Comparison of ENCODE assay signal across 9 mouse cellular contexts in the genomic region with DNA sequence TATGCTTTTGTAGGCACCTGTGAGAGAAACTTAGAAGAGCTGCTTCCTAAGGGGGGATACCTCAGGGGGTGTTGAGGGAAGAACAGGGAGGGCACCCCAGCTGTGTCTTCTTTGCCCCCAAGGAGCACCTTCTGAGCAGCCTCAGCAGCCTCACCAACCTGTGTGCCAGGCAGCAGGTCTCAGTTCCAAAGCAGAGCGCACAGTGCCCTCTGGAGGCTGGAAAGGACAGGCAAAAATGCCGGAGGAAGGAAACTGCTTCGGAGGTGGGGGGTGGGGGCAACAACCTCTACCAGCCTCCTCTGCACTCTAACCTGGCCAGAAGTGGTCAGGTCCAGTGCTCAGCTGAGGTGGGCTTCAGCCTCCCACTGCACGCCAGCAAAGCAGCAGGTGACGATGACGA. TPM values are rescaled to one million over a fixed set of nuclear protein-coding genes. Genes with fewer than 3 reads are reported as not detected.
DNase-seq lines count a peak whose midpoint lies in the region; ATAC-seq and TF ChIP-seq lines count a peak whose summit lies in the region.
"Had no signal": no experiment of that assay in that cellular context is flagged by ENCODE, and none has a peak within 500 bp of the region (broad histone marks: within the 10 kb centered on the region; RNA-seq: fewer than 3 reads in every experiment).

No protein-coding gene starts in this region.

- no peak overlapping the region for H3K9ac ChIP-seq in kidney, embryonic 15.5 days
- no peak overlapping the region for H3K9ac ChIP-seq in ES-Bruce4 (ENCODE audit: low read depth, poor library complexity, severe bottlenecking)
- no peak overlapping the region for H3K9ac ChIP-seq in heart, embryonic 12.5 days
- H3K9ac ChIP-seq: embryonic facial prominence, embryonic 13.5 days; limb, embryonic 12.5 days had no signal

- H3K4me2 ChIP-seq in kidney, embryonic 15.5 days, result no peak overlapping the region
- H3K4me2 ChIP-seq in heart, embryonic 12.5 days, result no peak overlapping the region
- H3K4me2 ChIP-seq: embryonic facial prominence, embryonic 13.5 days; limb, embryonic 12.5 days had no signal

- peaks cover 3% of the 10 kb centered on the region; the same call in 1 of the 2 replicates for H3K36me3 ChIP-seq in kidney, embryonic 15.5 days
- no peaks in the 10 kb centered on the region for H3K36me3 ChIP-seq in ES-Bruce4 (ENCODE audit: control insufficient read depth, insufficient read depth, low read length, poor library complexity, severe bottlenecking)
- 0 out of 2 replicates have a peak, but pooled peaks cover 7% of the 10 kb centered on the region for H3K36me3 ChIP-seq in heart, embryonic 12.5 days

- H3K27me3 ChIP-seq in kidney, embryonic 15.5 days, result no peaks in the 10 kb centered on the region
- no peaks in the 10 kb centered on the region for H3K27me3 ChIP-seq in ES-Bruce4 (ENCODE audit: control insufficient read depth, insufficient read depth, low read length, poor library complexity, severe bottlenecking)
- H3K27me3 ChIP-seq in heart, embryonic 12.5 days (replicated peaks), result no peaks in the 10 kb centered on the region
- H3K27me3 ChIP-seq: embryonic facial prominence, embryonic 13.5 days; limb, embryonic 12.5 days had no signal

- no peak overlapping the region for H3K27ac ChIP-seq in kidney, embryonic 15.5 days
- H3K27ac ChIP-seq in ES-Bruce4 (ENCODE audit: insufficient read depth, low read length), result no peak overlapping the region
- no peak overlapping the region for H3K27ac ChIP-seq in heart, embryonic 12.5 days (ENCODE audit: poor library complexity, severe bottlenecking)
- H3K27ac ChIP-seq: embryonic facial prominence, embryonic 13.5 days; limb, embryonic 12.5 days had no signal

- no peak for TF ChIP-seq POLR2A in ES-Bruce4 (IDR thresholded peaks at IDR 0.05; ENCODE audit: insufficient read depth, low read length)

- no peaks in the 10 kb centered on the region for H3K9me3 ChIP-seq in kidney, embryonic 15.5 days (replicated peaks)
- H3K9me3 ChIP-seq in ES-Bruce4 (replicated peaks; ENCODE audit: control insufficient read depth, insufficient read depth, low read length, poor library complexity, severe bottlenecking), result no peaks in the 10 kb centered on the region
- no peaks in the 10 kb centered on the region for H3K9me3 ChIP-seq in heart, embryonic 12.5 days (replicated peaks)
- H3K9me3 ChIP-seq: embryonic facial prominence, embryonic 13.5 days; limb, embryonic 12.5 days had no signal

- H3K4me1 ChIP-seq in kidney, embryonic 15.5 days, result peaks cover 8% of the 10 kb centered on the region; the same call in 1 of the 2 replicates
- no peaks in the 10 kb centered on the region for H3K4me1 ChIP-seq in ES-Bruce4 (ENCODE audit: control insufficient read depth, insufficient read depth, low read length)
- peaks cover 16% of the 10 kb centered on the region for H3K4me1 ChIP-seq in heart, embryonic 12.5 days (replicated peaks)

- 48% methylated on average over 6 of the region's 6 CpGs for WGBS in kidney, embryonic 15.5 days
- WGBS in heart, embryonic 12.5 days, result 45% methylated on average over 6 of the region's 6 CpGs

- DNase-seq in kidney, adult 8-10 months, result peak; percentile 17 to 35
- DNase-seq in adipocyte (ENCODE audit: low spot score), result peak; percentile 21
- peak; percentile 21 to 74 for DNase-seq in kidney, postnatal 36 days
- DNase-seq in c-Kit-positive CD71-positive TER-119-positive erythroid progenitor cells, embryonic 14.5 days (ENCODE audit: low spot score), result no peak

- H3K4me3 ChIP-seq in kidney, embryonic 15.5 days (replicated peaks), result no peak overlapping the region
- H3K4me3 ChIP-seq in ES-Bruce4 (ENCODE audit: low read depth, low read length), result no peak overlapping the region
- H3K4me3 ChIP-seq in heart, embryonic 12.5 days, result no peak overlapping the region
- H3K4me3 ChIP-seq: embryonic facial prominence, embryonic 13.5 days; limb, embryonic 12.5 days had no signal

- ATAC-seq in kidney, embryonic 15.5 days (replicated peaks; ENCODE audit: low FRiP score), result no peak
- no peak for ATAC-seq in heart, embryonic 12.5 days (ENCODE audit: insufficient number of reproducible peaks, low FRiP score)

- TF ChIP-seq CTCF in ES-Bruce4 (IDR thresholded peaks at IDR 0.05; ENCODE audit: low read depth, low read length), result peak; percentile 80

- no peak for TF ChIP-seq EP300 in ES-Bruce4 (IDR thresholded peaks at IDR 0.05; ENCODE audit: insufficient read depth, low read depth, low read length)

RNA-seq across cellular contexts. Expression of a gene that starts 6.3 kb away (rescaled TPM):
- polyA plus RNA-seq in kidney, embryonic 15.5 days (2015; fragmentation: Nextera tagmentation; extraction: Ambion mirVana), result 46.5 and 51.7 TPM in 2 replicates
- 48.5 and 49.2 TPM in 2 replicates for polyA plus RNA-seq in ES-Bruce4 (2011; ENCODE audit: insufficient read depth, insufficient read length, low read depth, missing spikeins)
- 28.5 and 32.2 TPM in 2 replicates for polyA plus RNA-seq in heart, embryonic 12.5 days (2016; fragmentation: Nextera tagmentation; extraction: Ambion mirVana)

RNA-seq across cellular contexts. Expression of a gene that starts 34.2 kb away (rescaled TPM):
- polyA plus RNA-seq in kidney, embryonic 15.5 days (2015; fragmentation: Nextera tagmentation; extraction: Ambion mirVana), result 18.9 and 27.0 TPM in 2 replicates
- 12.9 and 13.1 TPM in 2 replicates for polyA plus RNA-seq in ES-Bruce4 (2011; ENCODE audit: insufficient read depth, insufficient read length, low read depth, missing spikeins)
- 78.0 and 78.9 TPM in 2 replicates for polyA plus RNA-seq in heart, embryonic 12.5 days (2016; fragmentation: Nextera tagmentation; extraction: Ambion mirVana)

RNA-seq across cellular contexts. Expression of a gene that starts 59.9 kb away (rescaled TPM):
- polyA plus RNA-seq in kidney, embryonic 15.5 days (2015; fragmentation: Nextera tagmentation; extraction: Ambion mirVana), result 6.5 and 7.2 TPM in 2 replicates
- 1.5 and 1.6 TPM in 2 replicates for polyA plus RNA-seq in ES-Bruce4 (2011; ENCODE audit: insufficient read depth, insufficient read length, low read depth, missing spikeins)
- 1.4 and 1.6 TPM in 2 replicates for polyA plus RNA-seq in heart, embryonic 12.5 days (2016; fragmentation: Nextera tagmentation; extraction: Ambion mirVana)
